Mouse (Mus musculus): ENCODE data around the gene Mrvi1. TPM values are rescaled to one million over a fixed set of nuclear protein-coding genes. Genes with fewer than 3 reads are reported as not detected.
A peak's percentile ranks its signal among the peaks of the same experiment; 100 is the strongest.

Gene Mrvi1
- total RNA-seq (2021) = 1 to 10 TPM; 1.5 to 2.3 TPM
- long read RNA-seq, experiment 1 = 0 reads
- long read RNA-seq, experiment 2 = 0 reads

GRCm38 (mm10) chr7:110982053-110982705 is at the start of gene Mrvi1:
TSS of gene Mrvi1 (minus strand) at chr7:110982461.
- no peak for DNase-seq (ENCODE audit: low spot score in 2 of 2)

DNA sequence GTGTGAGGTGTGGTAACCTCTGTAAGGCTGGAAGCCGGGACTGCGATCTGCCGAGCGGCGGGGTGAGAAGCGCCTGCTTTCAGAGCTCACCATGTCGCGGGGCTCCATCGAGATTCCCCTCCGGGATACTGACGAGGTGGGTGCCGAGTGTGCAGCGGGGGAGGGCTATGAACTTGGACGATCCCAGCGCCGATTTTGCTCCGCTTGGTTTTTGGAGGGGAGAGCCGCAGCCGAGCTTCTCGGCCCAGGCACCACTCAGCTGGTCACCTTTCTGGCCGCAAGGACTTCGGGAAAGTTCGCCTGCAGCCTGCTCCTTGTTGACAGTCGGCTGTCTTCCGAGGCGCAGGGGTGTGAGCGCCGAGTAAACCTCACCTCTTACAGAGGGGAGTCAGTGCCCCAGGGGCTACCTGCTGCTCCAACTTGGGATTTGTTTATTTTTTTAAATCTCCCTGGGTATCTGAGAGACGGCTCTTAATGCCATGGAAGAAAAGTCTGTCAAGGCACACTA is 46.8 kb upstream of the Mrvi1 start:
- no peak for DNase-seq (ENCODE audit: low spot score in 2 of 2)

DNA sequence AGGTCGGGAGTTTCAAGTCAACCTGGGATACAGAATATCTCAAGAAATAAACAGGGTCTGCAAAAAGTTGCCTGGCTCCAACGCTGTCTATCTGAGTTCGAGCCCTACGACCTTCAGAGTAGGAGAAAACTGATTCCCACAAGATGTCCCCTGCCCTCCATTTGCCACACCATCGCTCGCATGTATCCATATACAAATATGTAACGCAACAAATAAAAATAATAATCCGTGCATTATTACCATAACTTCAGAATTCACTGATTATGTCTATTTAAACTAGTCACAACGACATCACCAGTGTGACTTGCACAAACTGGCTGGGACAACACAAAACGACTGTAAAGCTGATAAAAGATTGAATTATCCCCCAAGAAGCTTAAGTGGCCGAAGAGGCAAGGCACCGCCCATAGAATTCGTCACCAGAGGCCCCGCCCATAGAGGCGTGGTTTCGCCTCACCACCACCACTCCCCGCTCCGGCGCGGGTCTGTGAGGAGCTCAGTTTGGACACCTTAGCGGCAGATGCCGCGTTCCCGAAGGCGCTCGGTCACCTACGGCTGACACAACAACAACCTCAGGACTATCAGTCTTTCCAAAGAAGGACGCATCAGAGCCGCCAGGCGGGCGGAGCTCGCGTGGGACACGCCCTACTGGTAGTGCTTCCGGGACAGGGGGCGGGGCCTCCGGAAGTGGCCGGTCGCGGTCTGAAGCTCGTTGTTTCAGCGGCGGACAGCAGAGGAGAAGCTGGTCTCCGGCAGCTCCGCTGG is 46.2 kb upstream of the Mrvi1 start, which contains the start of gene Ctr9:
Gene Ctr9 (plus strand): TSS at position 671 of the 765 bp plus-strand sequence.
- peak; percentile 94 to 98 for DNase-seq (ENCODE audit: low spot score in 2 of 2)

DNA sequence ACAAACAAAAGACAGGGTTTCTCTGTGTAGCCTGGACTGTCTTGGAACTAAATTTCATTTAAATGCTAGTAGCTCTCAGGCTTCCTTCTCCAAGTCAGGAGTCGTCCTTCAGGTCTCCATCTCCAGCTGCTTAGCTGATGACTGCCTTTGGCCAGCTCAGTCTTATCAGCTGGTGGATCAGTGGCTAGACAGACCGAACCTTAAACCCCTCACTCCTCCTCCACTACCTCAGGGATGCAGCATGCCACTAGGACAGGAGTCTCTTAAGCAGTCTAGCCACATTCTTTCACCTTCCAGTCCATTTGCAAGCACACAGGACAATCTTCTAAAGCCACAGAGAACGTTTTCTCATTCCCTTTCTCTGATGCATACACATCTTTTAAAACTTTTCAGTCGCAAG is 42.7 kb upstream of the Mrvi1 start:
- DNase-seq (ENCODE audit: low spot score in 2 of 2) = no peak

- peak in 1 of 2 experiments; percentile 28 for DNase-seq (ENCODE audit: low spot score in 2 of 2)
Measured at GRCm38 (mm10) chr7:111024068-111024594, 41.9 kb upstream of the Mrvi1 start.

DNA sequence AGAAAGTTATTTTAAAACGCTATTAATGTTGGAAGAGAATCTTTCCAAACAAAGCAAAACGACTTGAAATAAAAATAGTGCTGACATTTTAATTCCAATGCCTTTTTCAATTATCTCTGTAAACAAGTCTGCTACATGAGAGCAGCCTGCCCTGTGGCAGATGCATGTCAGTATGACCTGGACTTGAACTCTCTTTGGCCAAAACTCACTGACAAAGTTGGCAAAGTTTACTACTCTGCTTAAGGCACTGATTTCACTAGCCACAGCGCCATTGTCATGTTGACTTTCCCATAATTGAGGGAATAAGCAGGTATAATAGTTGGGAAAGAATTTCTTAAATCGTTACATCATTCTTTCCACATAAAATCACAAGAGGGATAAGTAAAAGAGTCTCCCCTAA is 38.6 kb upstream of the Mrvi1 start:
- DNase-seq (ENCODE audit: low spot score in 2 of 2) = no peak

GRCm38 (mm10) chr7:111016921-111017320 is 34.7 kb upstream of the Mrvi1 start:
- no peak for DNase-seq (ENCODE audit: low spot score in 2 of 2)

DNA sequence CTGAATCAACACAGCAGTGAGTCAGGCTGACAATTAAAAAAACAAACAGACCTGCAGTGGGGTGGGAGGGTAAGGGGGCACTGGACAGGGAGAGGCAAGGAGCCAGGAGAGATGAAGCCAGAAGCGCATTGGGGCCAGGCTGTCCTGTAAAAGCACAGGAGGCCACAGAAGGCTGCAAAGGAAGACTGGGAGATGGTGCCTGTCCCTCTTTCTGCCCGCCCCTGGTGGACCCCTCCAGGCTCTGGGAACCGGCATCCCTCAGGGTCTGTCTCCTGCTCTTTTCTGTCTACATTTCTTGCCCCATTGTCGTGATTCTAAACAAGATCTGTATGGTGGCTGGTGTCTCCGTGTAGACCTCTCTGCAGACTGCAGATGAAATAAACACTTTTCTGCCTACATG is 33.5 kb upstream of the Mrvi1 start:
- DNase-seq (ENCODE audit: low spot score in 2 of 2) = no peak

DNA sequence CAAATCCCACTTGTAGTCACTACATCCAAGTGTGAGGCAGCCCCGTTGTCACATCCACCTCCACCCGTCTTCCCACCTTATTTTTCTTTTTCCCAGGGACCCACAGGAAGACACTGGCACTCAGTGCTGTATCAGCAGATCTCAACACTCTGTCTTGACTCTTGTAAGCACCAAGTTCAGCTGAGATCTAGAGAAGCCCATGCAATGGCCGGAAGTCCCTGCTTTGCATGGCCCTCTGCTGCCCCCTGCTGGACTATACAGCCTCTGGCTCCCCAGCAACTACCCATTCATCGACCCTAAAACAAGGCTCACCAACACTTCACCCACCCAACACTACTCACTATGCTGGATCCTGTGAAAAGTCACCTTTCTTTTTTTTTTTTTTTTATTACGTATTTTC is 32.6 kb upstream of the Mrvi1 start:
- DNase-seq (ENCODE audit: low spot score in 2 of 2) = peak; percentile 81 to 89

DNA sequence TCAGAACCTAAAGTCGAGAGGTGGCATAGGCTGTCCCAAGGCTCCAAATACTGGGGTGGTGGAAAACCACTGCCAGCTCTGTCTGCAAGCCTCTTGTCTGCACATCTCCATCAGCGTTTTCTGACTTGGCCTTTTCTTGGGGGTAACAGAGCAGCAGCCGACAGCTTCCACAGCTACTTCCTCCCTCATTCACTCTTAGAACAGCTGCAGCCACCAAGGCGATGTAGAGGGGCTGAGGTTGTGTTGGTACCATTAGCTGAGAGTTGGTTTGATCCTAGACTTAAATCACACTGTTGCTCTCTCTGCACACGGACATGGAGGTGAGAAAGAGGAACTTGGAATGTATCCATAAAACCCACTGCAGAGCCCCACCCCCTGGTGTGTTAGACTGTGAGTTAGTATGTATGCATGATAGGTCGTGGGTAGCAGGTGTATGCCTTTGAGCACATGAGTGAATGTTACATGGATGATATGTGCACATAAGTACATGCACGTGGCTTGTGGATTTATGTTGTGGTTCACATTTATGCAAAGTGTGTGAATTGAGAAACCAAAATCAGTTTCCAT is 31.9 kb upstream of the Mrvi1 start:
- no peak for DNase-seq (ENCODE audit: low spot score in 2 of 2)

- DNase-seq (ENCODE audit: low spot score in 2 of 2) = no peak
Measured at GRCm38 (mm10) chr7:111004136-111004840, 22.0 kb upstream of the Mrvi1 start.

DNA sequence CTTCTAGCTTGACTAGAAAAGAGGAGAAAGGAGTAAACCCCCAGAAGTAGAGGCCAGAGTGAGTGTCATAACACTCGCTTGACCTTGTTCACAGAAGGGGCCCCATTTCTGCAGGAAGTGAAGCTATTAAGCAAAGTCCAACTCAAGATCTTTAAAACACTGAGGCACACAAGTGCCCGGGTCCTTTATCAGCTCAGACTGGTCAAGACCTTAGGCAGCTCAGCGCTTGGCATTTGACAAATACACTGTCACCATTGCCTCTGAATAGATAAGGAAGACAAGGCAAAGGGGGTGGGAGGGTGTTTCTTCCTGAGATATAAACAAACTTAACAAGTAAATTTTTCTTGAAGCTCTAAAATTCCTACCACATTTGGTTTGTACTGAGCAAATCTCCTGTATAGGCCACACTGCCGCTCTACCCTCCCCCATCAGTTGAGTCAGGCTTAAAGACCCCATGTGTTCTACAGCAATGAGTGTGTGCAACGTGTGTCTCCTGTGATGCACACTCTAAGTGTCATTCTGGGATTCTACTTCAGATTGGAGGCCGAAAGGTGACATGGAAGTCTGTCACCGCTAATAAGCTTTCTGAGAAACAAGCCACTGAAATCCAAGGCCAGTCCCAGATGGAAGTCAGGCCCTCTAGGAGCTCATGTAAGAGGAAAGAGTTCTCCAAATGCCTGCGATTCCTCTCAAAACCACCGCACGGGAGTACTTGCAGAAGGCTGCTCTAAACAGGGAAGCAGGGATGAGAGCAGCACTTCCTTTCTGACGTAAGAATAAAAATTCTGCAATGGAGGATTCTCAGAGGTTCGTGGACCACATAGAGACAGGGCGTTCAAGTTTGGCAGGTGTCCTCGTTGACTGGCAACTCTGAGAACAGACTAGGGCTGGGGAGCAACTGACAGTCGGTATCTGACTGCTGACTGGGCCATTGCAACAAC is 16.9 kb upstream of the Mrvi1 start:
- no peak for DNase-seq (ENCODE audit: low spot score in 2 of 2)

GRCm38 (mm10) chr7:110991221-110991494 is 8.9 kb upstream of the Mrvi1 start:
- no peak for DNase-seq (ENCODE audit: low spot score in 2 of 2)

GRCm38 (mm10) chr7:110990356-110991220 is 8.3 kb upstream of the Mrvi1 start:
- DNase-seq (ENCODE audit: low spot score in 2 of 2) = no peak

DNA sequence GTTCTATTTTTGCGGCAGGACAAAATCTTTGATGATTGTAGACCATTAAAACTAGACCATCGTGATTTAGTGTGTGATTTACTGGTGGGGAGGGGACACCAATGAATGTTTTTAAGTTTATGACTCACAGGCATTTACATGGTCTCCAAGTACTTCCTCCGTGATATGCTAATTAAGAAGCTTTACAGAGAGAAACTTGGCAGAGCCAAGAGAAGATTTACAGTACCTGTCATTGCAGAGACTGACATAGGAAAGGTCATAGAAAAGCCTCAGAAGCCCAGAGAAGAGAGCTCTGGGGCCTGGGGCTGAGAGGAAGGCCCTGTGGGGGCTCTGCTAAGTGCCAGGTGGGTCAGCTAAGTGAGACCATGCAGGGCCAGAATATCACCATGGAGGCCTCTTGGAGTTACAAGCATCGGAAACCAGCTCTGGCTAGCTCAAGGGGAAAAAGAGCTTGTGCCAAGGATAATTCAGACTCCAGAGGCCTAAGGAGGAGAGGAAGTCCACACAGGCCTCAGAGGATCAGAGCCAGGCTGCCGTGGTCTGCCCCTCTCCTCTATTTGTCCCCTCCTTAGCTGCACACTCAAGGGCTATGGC is 7.1 kb upstream of the Mrvi1 start:
- no peak for DNase-seq (ENCODE audit: low spot score in 2 of 2)

- peak in 1 of 2 experiments; percentile 33 for DNase-seq (ENCODE audit: low spot score in 2 of 2)
Measured at GRCm38 (mm10) chr7:110988081-110988480, 5.8 kb upstream of the Mrvi1 start.

GRCm38 (mm10) chr7:110985581-110986265 is 3.5 kb upstream of the Mrvi1 start:
- no peak for DNase-seq (ENCODE audit: low spot score in 2 of 2)

DNA sequence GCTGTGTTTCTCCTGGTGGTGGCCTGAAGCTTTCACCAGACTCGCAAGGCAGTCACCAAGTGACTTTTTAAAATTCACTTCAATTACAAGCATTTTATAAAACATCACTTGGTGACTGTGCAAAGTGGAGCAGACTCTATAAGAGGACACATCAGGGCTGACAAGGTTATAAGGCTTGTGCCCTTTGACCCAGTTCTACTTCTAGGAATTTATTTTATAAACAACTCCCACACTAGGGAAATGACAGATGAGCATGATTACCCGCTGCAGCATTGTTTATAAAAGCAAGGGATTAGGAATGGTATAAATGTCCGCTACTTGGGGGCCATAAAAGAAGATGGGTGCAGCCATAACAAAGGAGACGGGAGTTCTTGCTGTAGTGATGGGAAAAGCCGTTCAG is 1.4 kb upstream of the Mrvi1 start:
- no peak for DNase-seq (ENCODE audit: low spot score in 2 of 2)

Measured in layer of hippocampus, postnatal 14 days (tissue).